14 mouse cellular contexts compared by ENCODE assay signal in genomic region chr1:187376946-187377671, GRCm38 (mm10).
A peak's percentile ranks its signal among the peaks of the same experiment; 100 is the strongest.
DNase-seq lines count a peak whose midpoint lies in the region; ATAC-seq lines count a peak whose summit lies in the region.
"Had no signal": no experiment of that assay in that cellular context is flagged by ENCODE, and none has a peak within 500 bp of the region (broad histone marks: within the 10 kb centered on the region; RNA-seq: fewer than 3 reads in every experiment).

No protein-coding gene starts in this region.

- no peaks in the 10 kb centered on the region for H3K9me3 ChIP-seq in liver, embryonic 16.5 days (replicated peaks; ENCODE audit: control insufficient read depth, low read length)
- H3K9me3 ChIP-seq in liver, embryonic 12.5 days (replicated peaks), result no peaks in the 10 kb centered on the region
- H3K9me3 ChIP-seq: midbrain, embryonic 15.5 days; stomach, embryonic 15.5 days had no signal

- no peak overlapping the region for H3K4me3 ChIP-seq in liver, embryonic 16.5 days (ENCODE audit: low read depth, low read length)
- H3K4me3 ChIP-seq in liver, embryonic 12.5 days, result no peak overlapping the region
- H3K4me3 ChIP-seq: left cerebral cortex, adult 2 months; midbrain, embryonic 15.5 days; stomach, embryonic 15.5 days had no signal

- no peaks in the 10 kb centered on the region for H3K27me3 ChIP-seq in liver, embryonic 16.5 days (ENCODE audit: control insufficient read depth, insufficient read depth, low read depth, low read length)
- no peaks in the 10 kb centered on the region for H3K27me3 ChIP-seq in liver, embryonic 12.5 days (replicated peaks)
- H3K27me3 ChIP-seq: midbrain, embryonic 15.5 days; stomach, embryonic 15.5 days had no signal

- no peak overlapping the region for H3K4me2 ChIP-seq in liver, embryonic 16.5 days (ENCODE audit: low read depth, low read length)
- no peak overlapping the region for H3K4me2 ChIP-seq in liver, embryonic 12.5 days
- H3K4me2 ChIP-seq: midbrain, embryonic 15.5 days; stomach, embryonic 15.5 days had no signal

- DNase-seq in ZHBTc4 (ENCODE audit: low read depth, low spot score), result peak; percentile 7
- DNase-seq in thymus, postnatal 10 days (ENCODE audit: low spot score in 2 of 2), result peak; percentile 22 to 33
- DNase-seq in kidney, postnatal 10 days, result no peak
- DNase-seq: cerebellum, adult 11-12 months; kidney, adult 9 months; lung, adult 18-20 months had no signal

- no peaks in the 10 kb centered on the region for H3K4me1 ChIP-seq in liver, embryonic 16.5 days (ENCODE audit: control insufficient read depth, low read depth, low read length)
- no peaks in the 10 kb centered on the region for H3K4me1 ChIP-seq in liver, embryonic 12.5 days
- H3K4me1 ChIP-seq: stomach, embryonic 15.5 days had no signal

- no peak overlapping the region for H3K9ac ChIP-seq in liver, embryonic 16.5 days (ENCODE audit: low read depth, low read length)
- H3K9ac ChIP-seq in liver, embryonic 12.5 days, result no peak overlapping the region
- H3K9ac ChIP-seq: midbrain, embryonic 15.5 days; stomach, embryonic 15.5 days had no signal

- ATAC-seq in liver, embryonic 16.5 days (ENCODE audit: low read depth), result peak; percentile 33; the same call in 1 of the 2 replicates
- no peak for ATAC-seq in liver, embryonic 12.5 days
- ATAC-seq in megakaryocyte progenitor cell, adult 5-6 weeks (replicated peaks; ENCODE audit: poor library complexity), result peak; percentile 80
- no peak for ATAC-seq in inflammation-experienced regulatory T-cells, adult 6 months

- 49% methylated on average over 11 of the region's 11 CpGs for WGBS in liver, embryonic 16.5 days (ENCODE audit: insufficient replicate concordance)
- WGBS in liver, embryonic 12.5 days (ENCODE audit: insufficient replicate concordance), result 62% methylated on average over 11 of the region's 11 CpGs

- H3K27ac ChIP-seq in liver, embryonic 16.5 days (ENCODE audit: low read length), result no peak overlapping the region
- no peak overlapping the region for H3K27ac ChIP-seq in liver, embryonic 12.5 days
- H3K27ac ChIP-seq: left cerebral cortex, adult 2 months; stomach, embryonic 15.5 days had no signal

- H3K36me3 ChIP-seq in liver, embryonic 16.5 days (ENCODE audit: control insufficient read depth, insufficient read depth), result no peaks in the 10 kb centered on the region
- no peaks in the 10 kb centered on the region for H3K36me3 ChIP-seq in liver, embryonic 12.5 days
- H3K36me3 ChIP-seq: G1E; midbrain, embryonic 15.5 days; stomach, embryonic 15.5 days had no signal

Comparison
In these comparisons a context has a peak if more than half of its experiments do, and no peak if none do; other contexts are left out.
1. ATAC-seq: peak in liver, embryonic 16.5 days (single experiment) and megakaryocyte progenitor cell, adult 5-6 weeks (single experiment); none in liver, embryonic 12.5 days (single experiment) and inflammation-experienced regulatory T-cells, adult 6 months (single experiment).